Mouse (Mus musculus): ENCODE data around the gene Stk11.

DNA sequence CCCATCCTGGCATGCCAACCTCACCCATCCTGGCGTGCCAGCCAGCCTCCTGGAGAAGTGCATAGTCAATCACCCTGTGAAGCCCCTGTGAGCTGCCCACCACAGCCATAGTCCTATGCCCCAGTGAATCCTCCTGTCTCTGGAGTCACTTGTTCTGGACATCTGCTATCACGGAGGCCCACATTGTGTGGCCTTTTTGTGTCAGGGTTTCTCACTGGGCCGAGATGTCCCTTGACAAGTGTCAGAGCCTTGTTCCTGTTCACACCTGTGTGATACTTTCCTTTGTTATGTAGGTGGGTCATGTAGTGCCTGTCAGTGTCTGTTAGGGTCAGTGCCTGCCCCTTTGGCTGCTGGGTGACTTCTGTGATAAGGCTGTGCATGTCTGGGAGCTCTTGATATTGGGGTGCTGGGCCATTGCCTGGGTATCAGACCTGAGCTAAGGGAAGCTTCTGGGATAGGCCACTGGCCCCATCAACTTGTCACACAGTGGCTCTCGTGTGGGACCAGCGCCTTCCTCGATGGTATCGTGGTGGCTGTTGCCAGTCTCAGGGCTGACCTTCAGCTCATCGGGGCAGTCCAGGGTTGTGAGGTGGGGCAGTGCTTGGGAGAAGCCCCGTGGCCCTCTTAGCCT lies 8.4 kb downstream of the Stk11 start:
- no peak for TF ChIP-seq ZNF384 (IDR thresholded peaks at IDR 0.05; ENCODE audit: low read depth, low read length)
- no peak for TF ChIP-seq MAFK (IDR thresholded peaks at IDR 0.05; ENCODE audit: insufficient read depth, low read depth, low read length)
- TF ChIP-seq HCFC1 (IDR thresholded peaks at IDR 0.05; ENCODE audit: borderline replicate concordance, insufficient read depth, low read length): no peak
- no peak for TF ChIP-seq CHD2 (IDR thresholded peaks at IDR 0.05; ENCODE audit: low read depth, low read length)
- no peak for TF ChIP-seq ZC3H11A (IDR thresholded peaks at IDR 0.05; ENCODE audit: borderline replicate concordance, low read depth, low read length)
